Mouse (Mus musculus): Measurements from ENCODE around the gene H3f3b.
"Not testable (repeated sequence)": the region's sequence is repeated elsewhere in the genome, so short reads cannot be mapped to it uniquely, and the experiment has no call there.

Gene H3f3b

GRCm38 (mm10) chr11:116021328-116022220, 6.2 kb downstream of the H3f3b start:
- no peak for DNase-seq (ENCODE audit: low spot score in 2 of 2)

- peak in 1 of 2 experiments; percentile 31 for DNase-seq (ENCODE audit: low spot score in 2 of 2)
These were observed 7.2 kb downstream of the H3f3b start for GRCm38 (mm10) chr11:116020519-116020922.

DNA sequence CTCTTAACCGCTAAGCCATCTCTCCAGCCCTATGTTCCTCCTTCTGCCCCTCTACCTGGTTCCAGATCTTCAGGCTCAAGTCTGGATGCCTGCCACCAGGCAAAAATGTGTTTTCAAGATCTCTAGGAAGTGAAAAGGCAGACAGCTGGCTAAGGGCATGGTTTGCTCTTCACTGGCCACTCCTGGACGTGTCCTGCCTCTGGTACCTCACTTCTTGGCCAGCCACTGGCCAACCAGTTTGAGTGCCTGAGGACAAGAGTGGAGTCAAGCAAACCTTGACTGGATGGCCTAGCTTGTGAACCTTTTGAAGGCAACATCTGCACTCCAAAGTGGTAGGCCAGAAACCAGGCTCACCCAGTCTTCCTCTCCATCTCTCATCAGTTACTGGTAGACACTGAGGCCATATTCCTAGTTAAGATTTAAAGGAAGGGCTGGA, 7.8 kb downstream of the H3f3b start:
- DNase-seq (ENCODE audit: low spot score in 2 of 2) = peak in 1 of 2 experiments; percentile 34

DNA sequence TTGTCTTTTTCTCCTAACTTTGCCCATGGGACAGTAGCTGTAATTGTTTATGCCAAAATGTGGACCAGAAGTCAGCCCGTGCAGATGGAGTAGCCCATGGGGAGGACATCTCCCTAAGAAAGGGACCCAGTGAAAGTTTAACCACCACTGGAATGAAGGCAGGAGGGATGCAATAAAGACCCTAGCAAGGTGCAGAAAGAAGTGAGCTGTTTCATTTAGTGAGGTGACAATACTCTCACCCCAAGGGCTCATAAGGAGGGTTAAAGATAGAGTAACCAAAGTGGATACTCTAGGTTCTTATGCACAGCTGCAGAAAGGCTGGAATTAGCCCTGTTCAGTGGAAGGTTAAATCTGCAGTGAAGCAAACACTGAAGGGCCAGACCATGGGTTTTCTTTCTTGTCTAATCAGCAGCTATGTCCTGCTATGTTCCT, 8.4 kb downstream of the H3f3b start:
- no peak for DNase-seq (ENCODE audit: low spot score in 2 of 2)

GRCm38 (mm10) chr11:116018867-116019266, 8.9 kb downstream of the H3f3b start:
- not testable (repeated sequence) for DNase-seq (ENCODE audit: low spot score in 2 of 2)

GRCm38 (mm10) chr11:116018106-116018505, 9.7 kb downstream of the H3f3b start:
- peak in 1 of 2 experiments; percentile 44 for DNase-seq (ENCODE audit: low spot score in 2 of 2)

DNA sequence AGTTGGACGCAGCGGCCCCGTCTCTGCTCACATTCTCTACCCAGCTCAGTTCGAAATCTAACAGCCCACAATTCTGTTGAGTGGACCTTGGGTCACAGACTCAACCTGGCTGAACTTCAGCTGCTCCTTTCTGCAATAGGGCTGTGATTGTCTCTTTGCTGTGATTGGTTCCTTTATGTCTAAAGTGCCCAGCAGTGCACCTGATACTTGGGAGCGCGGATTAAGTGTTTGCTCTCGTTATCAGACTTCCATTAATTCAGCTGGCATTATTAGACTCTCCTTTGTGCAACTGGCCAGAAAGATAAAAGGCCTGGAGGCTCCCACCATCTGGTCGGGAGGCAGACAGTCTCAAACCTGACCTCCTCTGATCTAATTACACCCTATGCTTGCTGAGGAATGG, 12.9 kb downstream of the H3f3b start:
- DNase-seq (ENCODE audit: low spot score in 2 of 2) = no peak

GRCm38 (mm10) chr11:116012262-116012947, 15.4 kb downstream of the H3f3b start, which contains the start of gene Galk1:
Gene Galk1 (minus strand): TSS chr11:116012719.
- DNase-seq (ENCODE audit: low spot score in 2 of 2) = peak; percentile 87 to 88

DNA sequence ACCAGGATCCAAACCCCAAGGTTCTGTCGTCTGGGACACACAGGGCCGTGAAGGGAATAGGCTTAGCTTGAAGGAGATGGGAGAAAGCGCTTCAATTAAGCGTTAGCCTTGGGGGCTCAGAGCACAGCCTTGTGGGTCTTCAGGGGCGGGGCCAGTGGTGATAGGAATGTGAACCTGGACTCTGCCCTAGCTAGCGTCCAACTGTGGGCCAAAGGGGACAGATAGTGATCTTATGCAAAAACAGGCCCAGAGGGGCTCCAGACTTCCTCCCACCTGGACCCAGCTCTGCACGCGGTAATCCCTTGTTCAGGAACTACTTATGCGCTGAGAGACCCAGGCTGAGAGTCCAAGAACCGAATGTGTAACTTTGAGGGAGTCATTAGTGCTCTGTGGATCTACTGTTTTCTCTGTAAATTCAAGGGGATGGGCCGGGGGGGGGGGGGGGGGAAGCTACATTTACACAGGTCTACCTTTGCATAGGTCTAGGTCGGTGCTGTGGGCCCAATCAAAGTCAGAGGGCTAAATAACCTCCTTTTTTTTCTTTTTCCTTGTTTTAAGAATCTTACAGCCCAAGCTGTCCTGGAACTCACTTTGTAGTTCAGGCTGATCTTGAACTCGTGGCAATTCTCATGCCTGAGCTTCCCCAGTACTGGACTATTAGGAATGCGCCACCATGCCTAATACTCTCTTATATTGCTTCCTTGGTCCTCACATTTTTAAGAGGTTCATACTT, 16.1 kb downstream of the H3f3b start:
- DNase-seq (ENCODE audit: low spot score in 2 of 2) = no peak

- DNase-seq (ENCODE audit: low spot score in 2 of 2) = no peak
These were observed 16.8 kb downstream of the H3f3b start for GRCm38 (mm10) chr11:116010948-116011347.

DNA sequence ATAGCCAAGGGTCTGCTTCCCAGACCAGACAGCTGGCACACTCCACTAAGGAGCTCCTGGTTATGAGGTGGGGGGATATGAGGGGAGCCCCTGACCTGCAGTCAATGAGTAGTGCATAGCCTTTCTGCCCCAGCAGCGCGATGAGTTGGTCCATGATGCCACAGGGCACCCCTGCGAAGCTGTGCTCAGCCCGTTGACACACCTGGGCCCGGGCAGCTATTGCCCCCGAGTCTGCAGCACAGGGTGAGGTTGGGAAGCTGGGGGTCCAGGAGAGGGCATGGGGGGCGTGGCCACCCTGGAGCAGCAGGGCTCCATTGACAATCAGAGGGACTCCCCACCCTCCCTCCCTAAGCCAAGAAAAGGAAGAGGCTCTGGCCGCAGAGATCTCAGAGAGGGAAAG, 17.6 kb downstream of the H3f3b start:
- DNase-seq (ENCODE audit: low spot score in 2 of 2) = no peak

DNA sequence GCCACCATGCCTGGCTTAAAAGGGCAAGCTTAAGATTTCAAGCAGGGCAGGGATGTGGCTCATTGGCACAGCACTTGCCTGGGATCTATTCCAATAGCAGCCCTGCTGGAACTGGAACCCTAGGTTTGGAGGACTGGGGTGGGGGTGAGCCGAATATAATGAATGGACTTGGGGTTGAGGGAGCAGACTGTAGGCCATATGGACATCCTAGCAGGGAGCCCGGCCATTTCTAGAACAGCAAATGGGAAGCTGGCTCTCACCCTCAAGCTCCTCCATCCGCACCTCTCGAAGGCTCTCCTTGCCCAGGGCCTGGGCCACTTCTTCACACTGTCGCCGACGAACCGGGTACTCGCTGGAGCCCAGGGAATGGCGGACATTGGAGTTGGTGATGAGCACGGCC, 18.1 kb downstream of the H3f3b start:
- DNase-seq (ENCODE audit: low spot score in 2 of 2) = no peak

GRCm38 (mm10) chr11:116008832-116009375, 18.9 kb downstream of the H3f3b start:
- DNase-seq (ENCODE audit: low spot score in 2 of 2) = no peak

GRCm38 (mm10) chr11:116008411-116008810, 19.4 kb downstream of the H3f3b start:
- no peak for DNase-seq (ENCODE audit: low spot score in 2 of 2)

- DNase-seq (ENCODE audit: low spot score in 2 of 2) = peak in 1 of 2 experiments; percentile 25
These were observed 20.5 kb downstream of the H3f3b start for GRCm38 (mm10) chr11:116007095-116007850.

DNA sequence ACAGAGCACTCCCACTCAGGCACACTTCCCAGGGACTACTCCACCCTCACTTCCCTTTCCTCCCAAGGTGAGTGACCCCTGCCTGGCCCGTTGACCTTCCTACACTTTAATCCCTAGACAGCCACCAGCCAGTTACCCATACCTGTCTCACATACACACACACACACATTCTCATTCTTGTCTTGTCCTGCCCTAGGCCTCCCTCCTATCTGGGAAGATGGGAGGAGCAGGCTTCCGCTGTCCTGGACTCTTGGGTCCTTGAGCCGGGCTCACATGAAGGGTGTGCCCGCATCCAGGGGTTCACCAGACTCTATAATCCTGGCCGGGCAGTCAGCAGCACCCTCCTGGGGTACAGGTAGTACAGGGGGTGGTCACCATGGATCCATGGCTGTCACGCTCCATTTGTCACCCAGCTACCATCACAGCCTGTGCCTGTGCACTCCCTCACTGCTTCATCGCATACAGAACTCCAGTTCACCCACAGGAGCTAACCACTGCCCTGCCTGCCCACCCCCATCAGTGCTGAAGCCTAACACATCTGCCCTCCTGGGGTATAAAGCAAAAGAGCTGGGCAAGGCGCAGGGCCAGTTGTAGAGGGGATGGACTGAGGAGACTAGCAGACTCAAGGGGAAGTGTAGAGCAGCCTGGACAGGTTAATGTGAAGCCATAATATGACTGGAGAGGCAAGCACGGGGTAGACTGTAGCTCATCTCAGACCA, 21.9 kb downstream of the H3f3b start:
- DNase-seq (ENCODE audit: low spot score in 2 of 2) = peak in 1 of 2 experiments; percentile 25

GRCm38 (mm10) chr11:116004840-116005700, 22.7 kb downstream of the H3f3b start:
- DNase-seq (ENCODE audit: low spot score in 2 of 2) = peak; percentile 71 to 77

GRCm38 (mm10) chr11:116004186-116004823, 23.5 kb downstream of the H3f3b start:
- DNase-seq (ENCODE audit: low spot score in 2 of 2) = no peak

DNA sequence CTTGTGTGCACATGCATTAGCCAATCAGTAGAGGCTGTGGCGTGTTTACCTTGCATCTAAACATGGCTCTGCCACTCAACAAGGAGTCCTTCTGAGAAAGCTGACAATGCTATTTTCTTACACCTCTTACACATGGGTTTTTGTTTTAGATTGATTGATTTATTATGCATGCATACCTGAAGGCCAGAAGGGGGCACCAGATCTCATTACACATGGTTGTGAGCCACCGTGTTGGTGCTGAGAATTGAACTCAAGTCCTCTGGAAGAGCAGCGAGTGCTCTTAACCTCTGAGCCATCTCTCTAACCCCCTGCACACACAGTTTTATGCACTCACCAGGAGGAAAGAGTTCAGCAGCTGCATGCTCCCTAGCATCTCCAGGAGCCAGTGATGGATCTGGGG, 24.9 kb downstream of the H3f3b start:
- DNase-seq (ENCODE audit: low spot score in 2 of 2) = no peak

All from right cerebral cortex, postnatal 10 days (tissue).